Mouse (Mus musculus): ENCODE results near the gene St6galnac6.

Gene St6galnac6

DNA sequence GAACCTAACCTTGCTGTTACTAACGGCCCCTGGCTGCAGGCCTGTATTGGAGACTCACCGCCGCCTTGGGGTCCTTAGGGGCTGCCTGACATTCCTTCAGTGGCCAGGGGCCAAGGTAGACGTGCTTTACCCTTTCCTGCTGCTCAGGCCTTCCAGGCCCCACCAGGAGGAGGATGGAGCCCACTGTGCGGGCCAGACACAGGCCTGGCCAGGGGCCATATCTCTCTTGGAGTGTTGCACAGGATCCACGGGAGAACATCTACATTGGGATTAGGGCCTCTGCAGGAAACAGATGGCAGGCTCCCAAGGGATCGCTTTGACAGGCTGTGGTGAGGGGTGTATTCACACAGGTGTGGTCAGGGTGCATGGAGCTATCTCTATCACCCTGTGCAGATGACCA, 43.3 kb downstream of the St6galnac6 start:
- no peak for DNase-seq

DNA sequence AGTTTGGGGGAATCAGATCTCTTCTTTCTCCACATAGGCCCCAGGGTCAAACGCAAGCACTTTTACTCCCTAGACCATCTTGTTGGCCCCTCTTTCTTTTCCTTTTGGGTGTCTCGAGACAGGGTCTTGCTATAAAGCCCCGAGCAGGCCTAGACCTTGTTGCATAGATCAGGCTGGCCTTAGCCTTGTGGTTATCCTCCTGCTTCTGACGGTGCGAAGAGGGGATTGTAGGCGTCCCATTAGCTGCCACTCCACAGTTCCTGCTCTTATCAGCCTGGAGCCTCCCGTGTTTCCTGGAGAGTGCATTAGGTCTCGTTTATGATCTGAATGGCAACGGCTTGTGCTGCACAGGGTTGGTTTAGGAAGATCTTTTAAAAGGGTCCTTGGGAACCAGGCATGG, 44.6 kb downstream of the St6galnac6 start:
- DNase-seq, result no peak

DNA sequence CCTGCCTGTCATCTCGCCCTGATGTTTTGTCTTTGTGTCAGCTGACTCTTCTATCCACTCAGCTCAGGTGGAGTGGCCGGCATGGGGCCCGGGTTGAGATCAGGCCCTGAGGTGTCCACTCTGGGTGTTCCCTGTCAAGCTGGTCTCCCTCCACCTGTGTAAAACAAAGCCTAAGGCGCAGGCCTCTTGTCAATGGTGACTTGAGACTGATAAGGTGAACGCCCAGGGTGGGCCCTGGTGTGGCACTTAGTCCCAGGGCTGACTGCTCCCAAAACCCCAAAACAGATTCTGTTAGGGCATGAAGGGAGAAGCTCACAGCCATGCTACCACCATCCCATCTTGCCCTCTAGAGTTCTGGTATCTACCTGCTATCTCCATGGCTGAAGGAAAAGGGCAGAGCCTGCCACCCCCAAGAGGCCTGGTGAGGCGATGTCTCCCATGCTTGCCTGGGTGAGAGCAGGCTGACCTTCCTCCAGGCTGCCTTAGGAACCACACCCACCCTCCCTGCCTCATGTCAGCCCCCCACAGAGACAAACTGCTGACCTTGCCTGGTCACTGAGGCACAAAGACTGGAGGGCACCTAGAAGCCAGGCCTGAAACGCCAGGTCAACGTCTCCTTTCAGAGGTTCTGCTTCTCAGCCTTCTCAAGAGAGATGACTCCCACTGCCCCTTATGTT, 45.4 kb downstream of the St6galnac6 start:
- DNase-seq, result no peak

DNA sequence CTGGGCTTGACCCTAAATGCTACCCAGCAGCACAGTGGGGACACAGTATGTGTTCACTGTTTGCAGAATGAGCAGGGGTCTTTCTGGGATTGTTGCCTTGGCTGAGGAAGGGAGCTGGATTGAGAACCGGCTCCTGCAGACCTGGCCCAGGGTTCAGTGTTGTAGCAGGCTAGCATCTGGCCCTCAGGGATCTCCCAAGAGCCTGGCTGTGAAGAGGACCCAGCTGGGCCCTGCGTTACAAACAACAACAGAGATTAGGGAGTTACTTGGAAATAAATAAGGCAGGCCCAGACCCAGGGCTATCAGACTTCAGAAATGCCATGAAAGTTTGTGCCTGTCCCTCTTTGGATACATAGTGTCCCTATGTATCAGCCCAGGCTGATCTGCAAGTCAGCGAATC, 46.1 kb downstream of the St6galnac6 start:
- DNase-seq, result no peak

DNA sequence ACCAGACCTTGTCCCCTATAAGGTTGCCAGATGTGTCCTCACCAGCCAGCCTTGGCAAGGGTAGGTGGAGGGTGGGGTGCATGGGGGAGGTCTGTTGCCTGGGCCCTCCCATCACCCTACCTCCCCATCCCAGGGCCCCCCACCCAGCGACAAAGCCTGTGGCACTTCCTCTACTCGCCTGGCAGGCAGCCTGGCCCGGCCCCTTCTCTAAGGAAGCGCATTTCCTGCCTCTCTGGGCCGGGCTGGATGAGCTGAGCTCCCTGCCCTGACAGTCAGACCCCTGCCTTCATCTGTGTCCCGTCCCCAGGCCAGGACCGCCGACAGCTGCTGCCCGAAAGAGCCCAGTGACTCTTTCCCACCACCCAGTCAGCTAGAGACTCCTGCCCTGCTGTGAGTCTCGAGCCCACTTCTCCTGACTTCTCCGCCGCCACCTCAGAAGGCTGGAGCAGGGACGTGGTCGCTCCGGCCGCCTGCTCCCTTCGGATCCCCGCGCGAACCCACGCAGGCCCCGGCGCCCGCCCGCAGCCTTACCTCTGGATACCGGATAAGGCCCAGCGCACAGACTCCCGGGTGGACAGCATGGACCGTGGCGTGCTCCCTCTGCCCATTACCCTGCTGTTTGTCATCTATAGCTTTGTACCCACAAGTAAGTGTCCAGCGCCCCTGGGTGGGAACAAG, 47.0 kb downstream of the St6galnac6 start, which contains the start of gene Eng:
Gene Eng, plus strand, starts transcription at position 217 of the 678 bp plus-strand sequence.
- no peak for DNase-seq

DNA sequence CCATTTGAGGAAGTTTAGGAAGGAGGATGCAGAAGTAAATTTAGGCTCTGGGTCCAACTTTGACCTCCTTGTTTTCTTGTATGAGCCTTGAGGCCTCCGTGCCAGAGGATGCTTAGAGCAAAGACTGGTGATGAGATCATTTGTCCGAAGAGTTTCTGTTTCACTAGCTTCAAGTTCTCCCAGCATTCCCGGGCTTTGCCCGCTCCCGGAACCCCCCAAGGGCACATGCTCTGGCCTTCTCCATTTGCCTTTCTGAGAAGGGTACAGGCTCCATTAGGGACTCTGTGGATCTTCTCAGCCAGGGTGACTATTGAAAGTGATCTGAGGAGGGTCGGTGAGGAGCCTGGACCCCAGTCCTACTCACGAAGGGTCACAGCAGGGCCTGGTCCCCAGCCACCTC, 47.9 kb downstream of the St6galnac6 start:
- no peak for DNase-seq

DNA sequence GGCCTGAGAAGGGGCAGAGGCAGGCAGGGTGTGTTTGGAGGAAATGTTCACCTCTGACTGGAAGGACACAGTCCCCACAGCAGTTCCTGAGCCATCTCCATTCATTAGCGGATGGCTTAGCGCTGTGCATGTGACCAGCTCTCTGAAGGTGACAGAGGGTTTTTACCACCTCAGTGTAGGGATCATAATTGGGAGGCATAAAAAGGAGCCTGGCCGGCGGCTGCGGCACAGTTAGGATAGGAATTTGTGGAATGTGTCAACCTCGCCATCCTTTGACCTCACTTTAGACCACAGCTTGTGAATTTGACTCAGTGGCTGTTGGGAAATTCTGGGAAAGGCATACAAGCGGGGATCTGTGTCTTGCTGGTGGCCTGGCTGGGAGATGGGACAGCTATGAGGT, 54.3 kb downstream of the St6galnac6 start:
- DNase-seq, result no peak

DNA sequence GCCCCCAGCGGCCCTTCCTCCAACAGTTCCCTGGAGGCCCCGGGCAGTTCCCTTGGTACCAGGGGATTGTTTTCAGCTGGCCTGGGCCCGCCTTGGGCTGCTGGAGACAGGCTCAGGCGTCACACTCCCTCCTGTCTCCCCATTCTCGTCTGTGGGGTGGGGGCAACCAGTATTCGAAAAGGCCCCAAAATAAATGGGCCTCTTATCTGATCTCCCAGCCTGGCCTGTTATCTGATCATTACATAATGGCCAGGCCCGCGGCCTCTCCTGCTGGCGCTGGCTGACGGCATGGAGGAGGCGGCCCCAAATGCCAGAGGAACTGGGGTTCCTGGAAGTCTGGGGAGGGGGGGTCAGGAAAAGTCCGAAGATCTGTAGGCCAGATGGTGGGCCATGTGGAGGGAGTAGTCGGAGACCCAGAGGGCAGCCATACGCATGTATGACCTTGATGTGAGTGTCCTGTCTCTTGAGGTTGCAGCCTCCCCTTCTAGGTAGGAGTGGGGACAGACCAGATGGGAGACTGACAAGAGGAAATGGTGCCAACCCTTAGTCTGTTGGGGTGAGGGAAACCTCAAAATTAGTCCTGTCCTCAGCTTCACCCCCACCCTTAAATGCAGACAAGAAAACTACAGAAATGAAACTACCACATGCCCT, 55.4 kb downstream of the St6galnac6 start:
- DNase-seq, result no peak

DNA sequence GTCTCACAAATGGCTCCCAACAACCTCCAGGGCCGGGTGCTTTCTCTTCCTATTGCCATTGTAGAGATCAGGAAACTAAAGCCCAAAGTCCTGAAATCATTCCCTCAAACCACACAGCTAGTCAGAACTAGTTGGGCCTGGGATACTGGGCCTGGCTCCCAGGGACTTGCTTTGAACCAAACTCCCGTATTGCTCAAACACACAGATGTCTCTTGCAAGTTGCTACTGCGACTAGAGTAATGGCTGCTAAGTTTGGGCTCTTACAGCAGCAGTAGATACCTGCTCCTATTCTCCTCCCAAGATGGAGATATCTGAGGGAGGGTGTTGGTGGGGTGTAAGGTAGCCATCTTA, 55.9 kb downstream of the St6galnac6 start:
- DNase-seq, result no peak

DNA sequence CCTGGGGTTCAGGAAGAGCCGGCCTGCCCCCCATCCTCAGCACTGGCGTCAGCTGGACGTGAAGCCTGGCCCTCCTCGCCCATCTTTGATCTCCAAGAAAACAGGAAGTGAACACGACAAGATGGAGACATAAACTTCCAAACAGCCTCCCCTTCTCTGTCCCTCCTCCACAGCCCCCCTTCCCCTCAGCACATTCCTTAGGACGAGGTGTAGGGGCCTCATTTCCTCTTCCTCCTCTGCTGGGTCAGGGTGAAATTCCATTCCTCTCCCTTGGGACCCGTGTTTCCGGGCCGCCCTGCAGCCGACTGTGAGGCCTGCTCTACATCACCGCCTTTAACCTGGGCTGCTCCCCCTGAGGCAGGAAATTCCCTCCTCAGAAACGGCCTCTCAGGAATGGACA, 56.3 kb downstream of the St6galnac6 start:
- DNase-seq, result no peak

DNA sequence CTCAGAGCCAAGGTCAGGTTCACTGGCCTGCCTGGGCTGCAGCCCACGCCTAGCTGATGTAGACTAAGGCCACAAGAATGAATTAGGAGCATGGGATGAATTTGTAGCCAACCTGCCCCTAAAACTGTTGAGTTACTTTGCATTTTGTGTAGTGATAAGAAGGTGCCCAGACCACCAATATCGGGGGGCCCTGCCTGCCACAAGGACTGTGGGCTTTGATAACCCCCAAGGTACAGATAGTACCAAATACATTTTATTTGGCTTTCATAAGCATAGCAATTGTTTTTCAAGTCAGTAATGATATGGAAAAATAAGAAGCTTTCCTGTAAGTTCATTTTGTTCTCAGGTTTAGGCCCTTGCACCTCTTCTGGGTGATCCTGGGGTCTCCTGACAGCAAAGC, 59.4 kb downstream of the St6galnac6 start:
- no peak for DNase-seq

DNA sequence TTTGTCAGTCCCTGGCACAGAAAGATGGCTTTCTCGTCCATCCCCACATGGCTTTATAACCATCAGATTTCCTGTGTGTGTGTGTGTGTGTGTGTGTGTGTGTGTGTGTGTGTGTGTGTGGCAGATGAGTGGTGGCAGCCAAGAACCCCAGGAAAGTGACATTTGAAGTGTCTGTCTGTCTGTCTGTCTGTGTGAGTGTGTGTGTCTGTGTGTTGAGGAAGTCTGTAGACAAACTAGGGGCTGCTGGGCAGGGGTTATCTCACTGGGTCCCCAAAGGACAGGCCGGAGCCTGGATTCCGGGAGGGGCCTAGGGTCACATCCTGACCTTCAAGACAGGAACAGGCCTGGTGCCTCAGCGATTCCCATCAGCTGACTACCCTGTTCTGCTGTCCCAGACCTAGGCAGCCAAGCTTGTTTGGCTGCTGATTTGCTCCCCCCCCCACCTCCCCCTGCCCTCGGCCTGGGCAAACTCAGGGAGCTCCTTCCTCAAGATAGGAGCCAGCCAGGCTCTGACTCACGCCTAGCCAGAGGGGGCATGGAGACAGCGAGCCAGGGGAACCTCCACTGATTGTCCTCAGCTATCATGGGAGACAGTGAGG, 62.1 kb downstream of the St6galnac6 start:
- no peak for DNase-seq

DNA sequence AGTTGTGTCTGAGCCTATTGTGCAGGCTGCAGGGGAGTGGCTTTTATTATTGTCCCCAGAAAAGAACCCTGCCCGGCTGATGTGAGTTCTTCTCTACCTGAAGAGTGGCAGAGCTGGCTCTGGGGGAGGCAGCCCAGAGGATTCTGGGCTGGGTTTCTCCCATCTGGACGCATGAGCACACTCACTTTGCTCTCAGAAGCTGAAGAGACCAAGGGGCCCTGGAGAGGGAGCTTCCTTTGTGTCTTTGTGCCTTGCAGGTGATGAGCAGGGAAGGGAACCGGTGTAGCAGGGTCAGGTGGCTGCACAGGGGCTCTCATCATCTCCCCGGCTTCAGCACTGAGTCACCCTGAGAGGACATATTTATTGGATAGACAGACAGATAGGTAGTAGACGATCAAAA, 62.8 kb downstream of the St6galnac6 start:
- DNase-seq, result no peak

DNA sequence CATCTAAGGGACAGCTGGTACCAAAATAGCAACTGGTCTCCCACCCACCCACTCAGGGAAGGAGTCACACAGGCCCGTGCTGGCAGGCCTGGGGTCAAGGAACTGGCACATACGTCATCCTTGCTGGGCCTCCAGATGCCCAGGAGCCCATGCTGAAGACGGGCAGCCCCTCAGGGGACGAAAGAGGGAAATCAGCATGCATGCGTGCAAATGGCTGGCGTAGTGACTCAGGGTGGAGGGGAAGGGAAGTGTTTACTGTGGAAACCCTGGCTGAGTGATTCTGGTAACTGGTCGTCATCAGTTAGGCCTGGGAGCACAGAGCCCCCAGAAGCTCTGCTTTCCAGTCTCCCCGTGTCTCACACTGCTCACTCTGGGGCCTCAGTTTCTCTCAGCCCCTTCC, 65.8 kb downstream of the St6galnac6 start:
- DNase-seq, result no peak

DNA sequence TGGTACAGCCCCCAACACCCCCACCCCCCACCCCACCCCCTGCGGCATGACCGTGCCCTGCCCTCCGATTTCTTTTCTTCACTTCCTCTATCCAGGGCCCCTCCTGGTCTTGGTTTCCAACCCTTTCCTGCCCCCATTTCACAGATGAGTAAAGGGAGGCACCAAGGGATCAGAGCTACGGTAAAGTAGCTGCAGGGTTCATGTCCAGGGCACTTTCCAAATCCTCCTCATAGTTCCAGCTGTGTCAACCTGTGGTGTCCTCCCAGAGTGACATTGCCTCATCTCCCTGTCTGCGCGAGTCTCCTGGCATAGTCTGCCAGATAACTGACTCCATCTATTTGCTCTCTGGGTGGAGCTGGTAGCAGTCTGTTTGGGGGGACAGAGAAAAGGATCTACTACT, 66.3 kb downstream of the St6galnac6 start:
- no peak for DNase-seq

DNA sequence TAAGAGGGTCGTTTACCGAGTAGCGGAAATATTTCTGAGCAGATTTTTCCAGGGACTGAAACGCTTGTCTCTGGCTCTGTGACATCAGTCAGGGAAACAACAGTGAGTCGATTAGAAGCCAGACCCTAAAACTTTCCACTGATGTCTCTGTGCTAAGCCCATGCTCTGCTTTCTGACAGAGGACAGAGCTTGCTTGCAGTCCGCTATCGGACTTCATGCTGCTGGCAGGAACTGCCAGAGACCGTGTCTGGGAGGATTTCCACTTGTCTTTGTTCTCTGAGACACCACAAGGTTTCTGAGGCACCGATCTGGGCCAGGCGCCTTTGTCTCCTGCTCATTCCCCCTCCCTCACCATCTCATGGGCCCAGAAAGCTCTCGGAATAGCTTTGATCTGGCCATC, 68.3 kb downstream of the St6galnac6 start:
- DNase-seq, result no peak

DNA sequence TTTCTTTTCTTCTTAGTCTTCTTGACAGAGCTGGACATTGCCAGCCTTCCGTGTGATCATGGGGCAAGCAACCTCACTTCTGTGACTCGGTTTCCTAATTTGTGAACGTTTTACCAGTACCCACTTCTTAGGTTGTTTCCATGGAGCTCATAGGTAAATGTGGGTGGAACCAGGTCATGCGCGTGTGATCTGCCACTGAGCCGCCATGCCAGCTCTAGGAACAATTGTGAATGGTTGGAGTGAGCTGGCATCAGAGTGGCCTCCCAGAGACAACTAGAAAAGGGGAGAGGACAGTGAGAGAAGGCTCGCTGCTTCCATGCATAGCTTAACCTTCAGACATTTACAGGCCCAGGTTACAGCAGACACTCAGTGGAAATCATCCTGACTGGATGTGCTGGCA, 68.7 kb downstream of the St6galnac6 start:
- no peak for DNase-seq

DNA sequence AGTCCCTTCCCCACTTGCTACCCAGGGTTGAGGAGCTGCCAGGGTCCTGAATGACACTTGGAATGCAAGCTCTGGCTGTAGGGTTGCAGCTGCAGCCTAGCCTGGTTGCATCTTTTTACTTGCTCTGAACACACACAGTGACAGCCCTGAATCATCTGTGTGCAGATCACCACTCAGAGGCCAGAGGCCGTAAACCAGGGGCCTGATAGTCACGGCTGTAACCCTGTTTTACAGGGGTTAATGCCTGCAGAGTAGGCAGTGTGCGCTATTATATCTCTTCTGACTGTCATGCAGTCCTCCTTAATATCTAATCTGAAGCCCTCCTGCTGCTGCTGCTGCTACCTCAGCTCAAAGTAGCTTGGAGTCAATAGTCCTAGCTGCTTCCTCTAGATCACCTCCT, 70.4 kb downstream of the St6galnac6 start:
- DNase-seq, result no peak
